In genomic region chr2:83929478-83930088, GRCm38 (mm10) we compare ENCODE assay signal across 18 mouse cellular contexts. TPM values are rescaled to one million over a fixed set of nuclear protein-coding genes. Genes with fewer than 3 reads are reported as not detected.
A peak's percentile ranks its signal among the peaks of the same experiment; 100 is the strongest.
DNase-seq lines count a peak whose midpoint lies in the region; ATAC-seq and TF ChIP-seq lines count a peak whose summit lies in the region.
"Had no signal": no experiment of that assay in that cellular context is flagged by ENCODE, and none has a peak within 500 bp of the region (broad histone marks: within the 10 kb centered on the region; RNA-seq: fewer than 3 reads in every experiment).

No protein-coding gene starts in this region.

- DNase-seq in forebrain, embryonic 11.5 days (ENCODE audit: low spot score): no peak
- no peak for DNase-seq in forebrain, embryonic 10.5 days (ENCODE audit: extremely low spot score, low spot score)
- DNase-seq in 416B (ENCODE audit: low read depth) (peak; percentile 94), MN1 (ENCODE audit: low spot score) (peak; percentile 4)
- DNase-seq in stomach, postnatal 0 days (ENCODE audit: low spot score): no peak
- DNase-seq in liver, postnatal 0 days: no peak
- DNase-seq: cerebellum, adult 9-10 months; forebrain, postnatal 0 days had no signal

- H3K27me3 ChIP-seq in forebrain, embryonic 11.5 days (ENCODE audit: control insufficient read depth, insufficient read depth, low read length): no peaks in the 10 kb centered on the region
- H3K27me3 ChIP-seq in forebrain, embryonic 10.5 days (ENCODE audit: poor library complexity, severe bottlenecking): no peaks in the 10 kb centered on the region
- no peaks in the 10 kb centered on the region for H3K27me3 ChIP-seq in midbrain, embryonic 15.5 days (replicated peaks)
- no peaks in the 10 kb centered on the region for H3K27me3 ChIP-seq in stomach, postnatal 0 days (ENCODE audit: control insufficient read depth, insufficient read depth, low read length)
- no peaks in the 10 kb centered on the region for H3K27me3 ChIP-seq in liver, postnatal 0 days (ENCODE audit: insufficient read depth, low read length)
- H3K27me3 ChIP-seq: embryonic facial prominence, embryonic 13.5 days; neural tube, embryonic 13.5 days had no signal

- WGBS in forebrain, embryonic 11.5 days: 39% methylated on average over 2 of the region's 2 CpGs
- 54% methylated on average over 2 of the region's 2 CpGs for WGBS in forebrain, embryonic 10.5 days
- 43% methylated on average over 2 of the region's 2 CpGs for WGBS in midbrain, embryonic 15.5 days
- WGBS in stomach, postnatal 0 days: 56% methylated on average over 2 of the region's 2 CpGs
- WGBS in liver, postnatal 0 days (ENCODE audit: insufficient replicate concordance): 35% methylated on average over 2 of the region's 2 CpGs

- H3K9me3 ChIP-seq in forebrain, embryonic 11.5 days (ENCODE audit: control insufficient read depth, low read length): no peaks in the 10 kb centered on the region
- no peaks in the 10 kb centered on the region; the same call in 1 of the 2 replicates for H3K9me3 ChIP-seq in forebrain, embryonic 10.5 days
- no peaks in the 10 kb centered on the region for H3K9me3 ChIP-seq in midbrain, embryonic 15.5 days
- H3K9me3 ChIP-seq in stomach, postnatal 0 days (ENCODE audit: control insufficient read depth, low read length): no peaks in the 10 kb centered on the region
- H3K9me3 ChIP-seq in liver, postnatal 0 days (ENCODE audit: low read length): no peaks in the 10 kb centered on the region
- H3K9me3 ChIP-seq: embryonic facial prominence, embryonic 13.5 days; limb, embryonic 10.5 days; neural tube, embryonic 13.5 days had no signal

- no peaks in the 10 kb centered on the region for H3K4me1 ChIP-seq in forebrain, embryonic 11.5 days (replicated peaks; ENCODE audit: control insufficient read depth, insufficient read depth, low read length)
- peaks cover 3% of the 10 kb centered on the region; the same call in 1 of the 2 replicates for H3K4me1 ChIP-seq in forebrain, embryonic 10.5 days
- no peaks in the 10 kb centered on the region for H3K4me1 ChIP-seq in midbrain, embryonic 15.5 days
- no peaks in the 10 kb centered on the region for H3K4me1 ChIP-seq in stomach, postnatal 0 days (replicated peaks; ENCODE audit: control insufficient read depth, insufficient read depth)
- H3K4me1 ChIP-seq in liver, postnatal 0 days (ENCODE audit: insufficient read depth): no peaks in the 10 kb centered on the region
- H3K4me1 ChIP-seq: embryonic facial prominence, embryonic 13.5 days; neural tube, embryonic 13.5 days had no signal

- H3K9ac ChIP-seq in forebrain, embryonic 11.5 days (ENCODE audit: low read length): no peak overlapping the region
- no peak overlapping the region for H3K9ac ChIP-seq in midbrain, embryonic 15.5 days
- no peak overlapping the region for H3K9ac ChIP-seq in stomach, postnatal 0 days (ENCODE audit: low read length)
- no peak overlapping the region for H3K9ac ChIP-seq in liver, postnatal 0 days (replicated peaks)
- H3K9ac ChIP-seq: embryonic facial prominence, embryonic 13.5 days; forebrain, postnatal 0 days; neural tube, embryonic 13.5 days had no signal

- TF ChIP-seq EP300 in stomach, postnatal 0 days (optimal IDR thresholded peaks at IDR 0.05): no peak
- TF ChIP-seq EP300 in liver, postnatal 0 days (IDR thresholded peaks at IDR 0.05; ENCODE audit: low read depth): no peak

- no peak overlapping the region for H3K4me2 ChIP-seq in forebrain, embryonic 11.5 days (ENCODE audit: low read depth, low read length, severe bottlenecking)
- no peak overlapping the region for H3K4me2 ChIP-seq in midbrain, embryonic 15.5 days
- H3K4me2 ChIP-seq in stomach, postnatal 0 days (replicated peaks; ENCODE audit: low read depth): no peak overlapping the region
- no peak overlapping the region for H3K4me2 ChIP-seq in liver, postnatal 0 days (ENCODE audit: low read depth, low read length)
- H3K4me2 ChIP-seq: embryonic facial prominence, embryonic 13.5 days; midbrain, embryonic 11.5 days; neural tube, embryonic 13.5 days had no signal

- ATAC-seq in forebrain, embryonic 11.5 days (replicated peaks; ENCODE audit: low FRiP score): 0 out of 2 replicates have a peak, but pooled peaks have one; percentile 24
- ATAC-seq in megakaryocyte progenitor cell, adult 5-6 weeks (replicated peaks; ENCODE audit: poor library complexity): peak; percentile 100
- ATAC-seq in midbrain, embryonic 15.5 days (replicated peaks): no peak
- no peak for ATAC-seq in stomach, postnatal 0 days (ENCODE audit: low FRiP score, low TSS enrichment)
- no peak for ATAC-seq in liver, postnatal 0 days
- ATAC-seq: forebrain, postnatal 0 days; intestine, postnatal 0 days had no signal

- no peak for TF ChIP-seq CTCF in stomach, postnatal 0 days (IDR thresholded peaks at IDR 0.05; ENCODE audit: low read depth)
- no peak for TF ChIP-seq CTCF in liver, postnatal 0 days (IDR thresholded peaks at IDR 0.05; ENCODE audit: low read depth)

- H3K36me3 ChIP-seq in forebrain, embryonic 11.5 days (ENCODE audit: control insufficient read depth, insufficient read depth, low read length): no peaks in the 10 kb centered on the region
- H3K36me3 ChIP-seq in forebrain, embryonic 10.5 days (replicated peaks): no peaks in the 10 kb centered on the region
- H3K36me3 ChIP-seq in midbrain, embryonic 15.5 days (replicated peaks): no peaks in the 10 kb centered on the region
- no peaks in the 10 kb centered on the region for H3K36me3 ChIP-seq in stomach, postnatal 0 days (ENCODE audit: control insufficient read depth, insufficient read depth, low read length)
- H3K36me3 ChIP-seq in liver, postnatal 0 days (replicated peaks; ENCODE audit: insufficient read depth, low read length): no peaks in the 10 kb centered on the region
- H3K36me3 ChIP-seq: embryonic facial prominence, embryonic 13.5 days; limb, embryonic 10.5 days; neural tube, embryonic 13.5 days had no signal

- no peak overlapping the region for H3K4me3 ChIP-seq in forebrain, embryonic 11.5 days (ENCODE audit: low read depth, low read length)
- H3K4me3 ChIP-seq in forebrain, embryonic 10.5 days: no peak overlapping the region
- H3K4me3 ChIP-seq in midbrain, embryonic 15.5 days: no peak overlapping the region
- H3K4me3 ChIP-seq in stomach, postnatal 0 days (ENCODE audit: low read depth, low read length): no peak overlapping the region
- H3K4me3 ChIP-seq in liver, postnatal 0 days (ENCODE audit: low read depth, low read length): no peak overlapping the region
- H3K4me3 ChIP-seq: embryonic facial prominence, embryonic 13.5 days; limb, embryonic 10.5 days; neural tube, embryonic 13.5 days had no signal

- H3K27ac ChIP-seq in forebrain, embryonic 11.5 days (ENCODE audit: low read depth, low read length): no peak overlapping the region
- no peak overlapping the region for H3K27ac ChIP-seq in forebrain, embryonic 10.5 days
- no peak overlapping the region for H3K27ac ChIP-seq in midbrain, embryonic 15.5 days
- no peak overlapping the region for H3K27ac ChIP-seq in stomach, postnatal 0 days (replicated peaks)
- H3K27ac ChIP-seq in liver, postnatal 0 days (ENCODE audit: low read depth): no peak overlapping the region
- H3K27ac ChIP-seq: embryonic facial prominence, embryonic 13.5 days; limb, embryonic 10.5 days; neural tube, embryonic 13.5 days had no signal

RNA-seq across cellular contexts. Expression of gene Zswim2, which starts 11.4 kb away (rescaled TPM):
- not detected in 2 replicates for polyA plus RNA-seq in forebrain, embryonic 11.5 days (2014; fragmentation: Nextera tagmentation; extraction: Ambion mirVana)
- polyA plus RNA-seq in forebrain, embryonic 10.5 days (2016; fragmentation: Nextera tagmentation; extraction: Ambion mirVana): not detected in 2 replicates
- not detected in 2 replicates for total RNA-seq in megakaryocyte progenitor cell, adult 5-6 weeks (2015)
- not detected in 2 replicates for total RNA-seq in megakaryocyte progenitor cell, adult 5-6 weeks (2017)
- polyA plus RNA-seq in midbrain, embryonic 15.5 days (2015; fragmentation: Nextera tagmentation; extraction: Ambion mirVana): not detected in 2 replicates
- polyA plus RNA-seq in stomach, postnatal 0 days (2015; fragmentation: Nextera tagmentation; extraction: Ambion mirVana): not detected in 2 replicates
- not detected in 2 replicates for polyA plus RNA-seq in liver, postnatal 0 days (2015; fragmentation: Nextera tagmentation; extraction: Ambion mirVana)
- total RNA-seq: heart, postnatal 25 days had no signal
- polyA plus RNA-seq: embryonic facial prominence, embryonic 13.5 days; forebrain, postnatal 0 days; gonadal fat pad, adult 2 months; intestine, postnatal 0 days; limb, embryonic 10.5 days; liver, embryonic 16.5 days; midbrain, embryonic 11.5 days; neural tube, embryonic 13.5 days had no signal

RNA-seq across cellular contexts. Expression of gene Gm13698, which starts 25.9 kb away (rescaled TPM):
- not detected in 2 replicates for polyA plus RNA-seq in forebrain, embryonic 11.5 days (2014; fragmentation: Nextera tagmentation; extraction: Ambion mirVana)
- polyA plus RNA-seq in forebrain, embryonic 10.5 days (2016; fragmentation: Nextera tagmentation; extraction: Ambion mirVana): not detected in 2 replicates
- not detected in 2 replicates for total RNA-seq in megakaryocyte progenitor cell, adult 5-6 weeks (2015)
- 0.07 and 0.08 TPM in 2 replicates for total RNA-seq in megakaryocyte progenitor cell, adult 5-6 weeks (2017)
- not detected in 2 replicates for polyA plus RNA-seq in midbrain, embryonic 15.5 days (2015; fragmentation: Nextera tagmentation; extraction: Ambion mirVana)
- not detected in 2 replicates for polyA plus RNA-seq in stomach, postnatal 0 days (2015; fragmentation: Nextera tagmentation; extraction: Ambion mirVana)
- polyA plus RNA-seq in liver, postnatal 0 days (2015; fragmentation: Nextera tagmentation; extraction: Ambion mirVana): not detected in 2 replicates
- total RNA-seq: forebrain, postnatal 0 days had no signal
- polyA plus RNA-seq: embryonic facial prominence, embryonic 13.5 days; forebrain, postnatal 0 days; gonadal fat pad, adult 2 months; intestine, postnatal 0 days; limb, embryonic 10.5 days; liver, embryonic 16.5 days; midbrain, embryonic 11.5 days; neural tube, embryonic 13.5 days had no signal

RNA-seq across cellular contexts. Expression of gene Gm13693, which starts 31.7 kb away (rescaled TPM):
- not detected in 2 replicates for polyA plus RNA-seq in forebrain, embryonic 11.5 days (2014; fragmentation: Nextera tagmentation; extraction: Ambion mirVana)
- polyA plus RNA-seq in forebrain, embryonic 10.5 days (2016; fragmentation: Nextera tagmentation; extraction: Ambion mirVana): not detected in 2 replicates
- total RNA-seq in megakaryocyte progenitor cell, adult 5-6 weeks (2015): not detected in 2 replicates
- 0.07 and 0.08 TPM in 2 replicates for total RNA-seq in megakaryocyte progenitor cell, adult 5-6 weeks (2017)
- not detected in 2 replicates for polyA plus RNA-seq in midbrain, embryonic 15.5 days (2015; fragmentation: Nextera tagmentation; extraction: Ambion mirVana)
- not detected in 2 replicates for polyA plus RNA-seq in stomach, postnatal 0 days (2015; fragmentation: Nextera tagmentation; extraction: Ambion mirVana)
- polyA plus RNA-seq in liver, postnatal 0 days (2015; fragmentation: Nextera tagmentation; extraction: Ambion mirVana): not detected in 2 replicates
- total RNA-seq: forebrain, postnatal 0 days had no signal
- polyA plus RNA-seq: embryonic facial prominence, embryonic 13.5 days; forebrain, postnatal 0 days; gonadal fat pad, adult 2 months; intestine, postnatal 0 days; limb, embryonic 10.5 days; liver, embryonic 16.5 days; midbrain, embryonic 11.5 days; neural tube, embryonic 13.5 days had no signal

RNA-seq across cellular contexts. Expression of gene Gm13695, which starts 37.5 kb away (rescaled TPM):
- not detected in 2 replicates for polyA plus RNA-seq in forebrain, embryonic 11.5 days (2014; fragmentation: Nextera tagmentation; extraction: Ambion mirVana)
- not detected in 2 replicates for polyA plus RNA-seq in forebrain, embryonic 10.5 days (2016; fragmentation: Nextera tagmentation; extraction: Ambion mirVana)
- not detected in 2 replicates for total RNA-seq in megakaryocyte progenitor cell, adult 5-6 weeks (2015)
- not detected in 2 replicates for total RNA-seq in megakaryocyte progenitor cell, adult 5-6 weeks (2017)
- not detected in 2 replicates for polyA plus RNA-seq in midbrain, embryonic 15.5 days (2015; fragmentation: Nextera tagmentation; extraction: Ambion mirVana)
- polyA plus RNA-seq in stomach, postnatal 0 days (2015; fragmentation: Nextera tagmentation; extraction: Ambion mirVana): not detected in 2 replicates
- not detected in 2 replicates for polyA plus RNA-seq in liver, postnatal 0 days (2015; fragmentation: Nextera tagmentation; extraction: Ambion mirVana)
- total RNA-seq: forebrain, postnatal 0 days had no signal
- polyA plus RNA-seq: embryonic facial prominence, embryonic 13.5 days; forebrain, postnatal 0 days; gonadal fat pad, adult 2 months; intestine, postnatal 0 days; limb, embryonic 10.5 days; liver, embryonic 16.5 days; midbrain, embryonic 11.5 days; neural tube, embryonic 13.5 days had no signal

RNA-seq across cellular contexts. Expression of gene Gm13696, which starts 43.3 kb away (rescaled TPM):
- polyA plus RNA-seq in forebrain, embryonic 11.5 days (2014; fragmentation: Nextera tagmentation; extraction: Ambion mirVana): not detected in 2 replicates
- not detected in 2 replicates for polyA plus RNA-seq in forebrain, embryonic 10.5 days (2016; fragmentation: Nextera tagmentation; extraction: Ambion mirVana)
- total RNA-seq in megakaryocyte progenitor cell, adult 5-6 weeks (2015): not detected in 2 replicates
- total RNA-seq in megakaryocyte progenitor cell, adult 5-6 weeks (2017): 0.07 and 0.08 TPM in 2 replicates
- not detected in 2 replicates for polyA plus RNA-seq in midbrain, embryonic 15.5 days (2015; fragmentation: Nextera tagmentation; extraction: Ambion mirVana)
- polyA plus RNA-seq in stomach, postnatal 0 days (2015; fragmentation: Nextera tagmentation; extraction: Ambion mirVana): not detected in 2 replicates
- polyA plus RNA-seq in liver, postnatal 0 days (2015; fragmentation: Nextera tagmentation; extraction: Ambion mirVana): not detected in 2 replicates
- total RNA-seq: forebrain, postnatal 0 days had no signal
- polyA plus RNA-seq: embryonic facial prominence, embryonic 13.5 days; forebrain, postnatal 0 days; gonadal fat pad, adult 2 months; intestine, postnatal 0 days; limb, embryonic 10.5 days; liver, embryonic 16.5 days; midbrain, embryonic 11.5 days; neural tube, embryonic 13.5 days had no signal

Comparison
In these comparisons a context has a peak if more than half of its experiments do, and no peak if none do; other contexts are left out.
1. ATAC-seq: peak in forebrain, embryonic 11.5 days (single experiment) and megakaryocyte progenitor cell, adult 5-6 weeks (single experiment); none in midbrain, embryonic 15.5 days (single experiment), stomach, postnatal 0 days (single experiment) and liver, postnatal 0 days (single experiment).
2. DNase-seq: peak in 416B (single experiment) and MN1 (single experiment); none in forebrain, embryonic 11.5 days (single experiment), forebrain, embryonic 10.5 days (single experiment), stomach, postnatal 0 days (single experiment) and liver, postnatal 0 days (single experiment).